ENCODE assay signal across 27 mouse cellular contexts in genomic region chr10:102374061-102374460, GRCm38 (mm10).
A peak's percentile ranks its signal among the peaks of the same experiment; 100 is the strongest.
DNase-seq lines count a peak whose midpoint lies in the region; ATAC-seq lines count a peak whose summit lies in the region.
"Had no signal": no experiment of that assay in that cellular context is flagged by ENCODE, and none has a peak within 500 bp of the region (broad histone marks: within the 10 kb centered on the region; RNA-seq: fewer than 3 reads in every experiment).

No protein-coding gene starts in this region.

- WGBS in intestine, embryonic 15.5 days = 56% methylated on average over 4 of the region's 4 CpGs

- no peak overlapping the region for H3K9ac ChIP-seq in intestine, embryonic 15.5 days
- H3K9ac ChIP-seq: forebrain, embryonic 13.5 days; heart, embryonic 15.5 days; hindbrain, embryonic 12.5 days; limb, embryonic 12.5 days; liver, embryonic 15.5 days; lung, embryonic 14.5 days; neural tube, embryonic 13.5 days; stomach, embryonic 15.5 days had no signal

- H3K27ac ChIP-seq in intestine, embryonic 15.5 days = 0 out of 2 replicates have a peak overlapping the region, but pooled peaks have one; percentile 17
- H3K27ac ChIP-seq: forebrain, embryonic 13.5 days; heart, embryonic 15.5 days; hindbrain, embryonic 12.5 days; limb, embryonic 12.5 days; liver, embryonic 15.5 days; neural tube, embryonic 13.5 days; stomach, embryonic 15.5 days had no signal

- no peaks in the 10 kb centered on the region for H3K36me3 ChIP-seq in intestine, embryonic 15.5 days
- H3K36me3 ChIP-seq: heart, embryonic 15.5 days; hindbrain, embryonic 12.5 days; limb, embryonic 12.5 days; liver, embryonic 15.5 days; neural tube, embryonic 13.5 days; stomach, embryonic 15.5 days had no signal

- peak; percentile 99 for ATAC-seq in intestine, embryonic 15.5 days
- ATAC-seq in megakaryocyte-erythroid progenitor cell, adult 5-6 weeks (replicated peaks; ENCODE audit: low FRiP score, low TSS enrichment, poor library complexity, severe bottlenecking) = 0 out of 2 replicates have a peak, but pooled peaks have one; percentile 44
- ATAC-seq: activated CD4-positive, CD25-positive, alpha-beta regulatory T cell, adult 4 months; forebrain, embryonic 13.5 days had no signal

- DNase-seq in ovary, adult 18-20 months (ENCODE audit: low spot score) = peak; percentile 1
- DNase-seq in ovary, postnatal 10 days (ENCODE audit: low spot score) = no peak
- peak; percentile 48 for DNase-seq in adrenal gland, postnatal 10 days
- DNase-seq in urinary bladder, postnatal 10 days (ENCODE audit: low spot score) = no peak
- DNase-seq in left cerebral cortex, adult 18-20 months (ENCODE audit: low spot score in 2 of 2) = no peak
- DNase-seq in frontal cortex, adult 2 months (ENCODE audit: extremely low spot score in 1 of 2, low spot score in 1 of 2) = no peak
- DNase-seq: cerebellum, adult 11 months; cerebellum, adult 9-10 months; cerebellum, postnatal 36 days; gastrocnemius, postnatal 14 days; kidney, adult 2 months; kidney, postnatal 4 days; layer of hippocampus, adult 9-11 months; lung, embryonic 14.5 days; lung, postnatal 14 days; right cerebral cortex, adult 18-20 months had no signal

- H3K27me3 ChIP-seq in intestine, embryonic 15.5 days (replicated peaks) = no peaks in the 10 kb centered on the region
- H3K27me3 ChIP-seq: forebrain, embryonic 13.5 days; heart, embryonic 15.5 days; hindbrain, embryonic 12.5 days; limb, embryonic 12.5 days; liver, embryonic 15.5 days; neural tube, embryonic 13.5 days; stomach, embryonic 15.5 days had no signal

- H3K4me1 ChIP-seq in intestine, embryonic 15.5 days (replicated peaks) = no peaks in the 10 kb centered on the region
- H3K4me1 ChIP-seq: forebrain, embryonic 13.5 days; heart, embryonic 15.5 days; hindbrain, embryonic 12.5 days; limb, embryonic 12.5 days; liver, embryonic 15.5 days; neural tube, embryonic 13.5 days; stomach, embryonic 15.5 days had no signal

- no peak overlapping the region for H3K4me2 ChIP-seq in intestine, embryonic 15.5 days (replicated peaks)
- H3K4me2 ChIP-seq: forebrain, embryonic 13.5 days; heart, embryonic 15.5 days; hindbrain, embryonic 12.5 days; limb, embryonic 12.5 days; liver, embryonic 15.5 days; lung, embryonic 14.5 days; midbrain, embryonic 11.5 days; neural tube, embryonic 13.5 days; stomach, embryonic 15.5 days had no signal

- no peaks in the 10 kb centered on the region for H3K9me3 ChIP-seq in intestine, embryonic 15.5 days
- H3K9me3 ChIP-seq: forebrain, embryonic 13.5 days; heart, embryonic 15.5 days; hindbrain, embryonic 12.5 days; limb, embryonic 12.5 days; liver, embryonic 15.5 days; neural tube, embryonic 13.5 days; stomach, embryonic 15.5 days had no signal

- no peak overlapping the region for H3K4me3 ChIP-seq in intestine, embryonic 15.5 days (replicated peaks)
- H3K4me3 ChIP-seq: forebrain, embryonic 13.5 days; heart, embryonic 15.5 days; hindbrain, embryonic 12.5 days; limb, embryonic 12.5 days; liver, embryonic 15.5 days; neural tube, embryonic 13.5 days; stomach, embryonic 15.5 days had no signal

Comparison
In these comparisons a context has a peak if more than half of its experiments do, and no peak if none do; other contexts are left out.
1. DNase-seq: peak in ovary, adult 18-20 months (single experiment) and adrenal gland, postnatal 10 days (single experiment); none in ovary, postnatal 10 days (single experiment), urinary bladder, postnatal 10 days (single experiment), left cerebral cortex, adult 18-20 months (0 of 2) and frontal cortex, adult 2 months (0 of 2).